Mouse (Mus musculus) midbrain, embryonic 11.5 days (tissue): ENCODE measurements around the gene Mast4. TPM values are rescaled to one million over a fixed set of nuclear protein-coding genes. Genes with fewer than 3 reads are reported as not detected.

Source experiments
- ATAC-seq: fragments of 200-750 bp; cut with Nextera tagmentation; 2 replicates; pipeline ENCODE4 v1.8.0; 2017; ENCODE audit warnings: moderate TSS enrichment, moderate library complexity; ENCODE audit not compliant: low FRiP score
- DNase-seq: peaks from one replicate; pipeline ENCODE4 v3.0.0; 2015; ENCODE audit warnings: low spot score; ENCODE audit errors: missing footprints
- H3K27ac ChIP-seq: fragments of 300-500 bp; sonication (generic); 2 replicates; pipeline ENCODE4 v1.5.1; 2014; ENCODE audit warnings: low read depth, low read length
- H3K27me3 ChIP-seq: fragments of 300-500 bp; sonication (generic); 2 replicates; pipeline ENCODE4 v1.6.1; 2014; ENCODE audit warnings: mild to moderate bottlenecking, low read length, moderate library complexity, mixed read lengths; ENCODE audit not compliant: control insufficient read depth, insufficient read depth
- H3K36me3 ChIP-seq: fragments of 300-500 bp; sonication (generic); 2 replicates; pipeline ENCODE4 v1.6.1; 2014; ENCODE audit warnings: mild to moderate bottlenecking, low read length, moderate library complexity, mixed read lengths; ENCODE audit not compliant: control insufficient read depth, insufficient read depth
- H3K4me1 ChIP-seq: fragments of 300-500 bp; sonication (generic); 2 replicates; pipeline ENCODE4 v1.6.1; 2014; ENCODE audit warnings: low read length; ENCODE audit not compliant: control insufficient read depth, insufficient read depth
- H3K4me2 ChIP-seq: fragments of 300-500 bp; sonication (generic); 2 replicates; pipeline ENCODE4 v1.6.1; 2014; ENCODE audit warnings: mild to moderate bottlenecking, moderate library complexity
- H3K4me3 ChIP-seq: fragments of 300-500 bp; sonication (generic); 2 replicates; pipeline ENCODE4 v1.5.1; 2014; ENCODE audit warnings: low read depth, low read length
- H3K9ac ChIP-seq: fragments of 300-500 bp; sonication (generic); 2 replicates; pipeline ENCODE4 v1.6.1; 2014; ENCODE audit warnings: low read length
- H3K9me3 ChIP-seq: fragments of 300-500 bp; sonication (generic); 2 replicates; pipeline ENCODE4 v1.6.1; 2016; ENCODE audit warnings: low read length; ENCODE audit not compliant: control insufficient read depth
- whole genome bisulfite sequencing: fragments of 180-500 bp; shearing (Covaris S2); extraction: QIAGEN DNeasy Blood & Tissue Kit; methylation state at CpG from one replicate; pipeline ENCODE4 v1.1.7; 2014; 5-methylcytosine and 5-hydroxymethylcytosine counted together
- polyA plus RNA-seq: library from polyadenylated mRNA; unstranded; fragments of >200 nt; fragmentation: Nextera tagmentation; extraction: Ambion mirVana; gene quantifications from 2 replicates; pipeline ENCODE4 v1.2.1, GENCODE M21; 2014

Mast4 gene
- polyA plus RNA-seq, 1 experiment from 2014 or later = 20.4 TPM

DNA sequence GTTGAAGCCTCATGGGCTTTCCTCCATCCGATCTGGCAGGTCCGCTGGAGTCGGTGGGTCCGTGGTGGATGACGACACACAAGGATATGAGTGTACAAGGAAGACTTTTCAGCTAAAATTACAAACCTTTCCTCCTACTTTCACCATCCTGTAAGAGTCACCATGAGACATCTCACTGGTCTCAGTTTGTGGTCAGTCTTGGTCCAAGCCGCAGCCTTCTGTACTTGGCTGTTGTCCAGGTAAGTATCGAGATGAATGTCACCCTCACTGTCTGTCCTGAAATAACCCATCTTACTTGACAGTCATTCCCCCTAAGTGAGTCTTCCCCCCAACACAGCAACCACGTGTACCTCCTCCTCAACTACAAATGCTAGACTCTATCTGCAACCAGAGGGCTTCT lies 94.6 kb downstream of the Mast4 start:
- H3K4me1 ChIP-seq = no peaks in the 10 kb centered on the region
- no peaks in the 10 kb centered on the region for H3K9me3 ChIP-seq
- no peak overlapping the region for H3K27ac ChIP-seq
- no peak for ATAC-seq
- H3K4me3 ChIP-seq = no peak overlapping the region
- no peak overlapping the region for H3K9ac ChIP-seq
- H3K4me2 ChIP-seq = no peak overlapping the region
- H3K36me3 ChIP-seq = no peaks in the 10 kb centered on the region
- no peak for DNase-seq
- no peaks in the 10 kb centered on the region for H3K27me3 ChIP-seq
- WGBS = 91% methylated on average over 8 of the region's 8 CpGs

DNA sequence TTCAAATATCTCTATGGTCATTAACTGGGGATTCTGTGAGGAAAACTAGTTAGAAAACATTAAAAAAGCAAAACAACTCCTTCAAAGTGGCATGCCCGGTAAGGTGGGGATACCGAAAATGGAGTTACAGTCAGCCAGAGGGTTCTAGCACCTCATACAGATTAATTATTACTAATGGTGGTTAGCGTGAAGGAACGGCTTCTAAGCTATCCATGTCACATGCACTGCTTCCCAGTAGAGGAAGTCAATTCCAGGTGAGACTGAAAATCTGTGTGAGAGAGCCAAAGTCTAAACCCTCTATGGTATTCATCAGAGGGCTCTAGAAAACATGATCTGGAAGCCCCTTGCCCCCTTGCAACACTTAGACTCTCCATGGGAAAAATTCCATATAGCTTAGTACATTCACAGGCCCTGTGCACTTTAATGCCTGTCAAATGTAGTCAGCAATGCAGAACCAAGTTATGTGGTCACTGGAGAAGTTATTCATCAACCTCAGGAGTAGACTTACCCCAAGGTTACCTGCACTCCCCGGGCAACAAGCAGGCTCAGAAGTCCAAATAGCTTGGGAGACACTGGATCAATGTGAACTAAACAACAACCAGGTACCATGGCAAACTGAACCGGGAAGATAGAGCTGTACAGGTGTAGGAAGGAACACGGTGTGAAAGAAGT lies 96.1 kb downstream of the Mast4 start:
- no peaks in the 10 kb centered on the region for H3K4me1 ChIP-seq
- H3K4me3 ChIP-seq = no peak overlapping the region
- WGBS = 95% methylated on average over 7 of the region's 7 CpGs
- H3K27me3 ChIP-seq = no peaks in the 10 kb centered on the region
- no peak overlapping the region for H3K9ac ChIP-seq
- ATAC-seq (no peak), DNase-seq (no peak)
- H3K4me2 ChIP-seq = no peak overlapping the region
- H3K36me3 ChIP-seq = no peaks in the 10 kb centered on the region
- H3K27ac ChIP-seq = no peak overlapping the region
- H3K9me3 ChIP-seq = no peaks in the 10 kb centered on the region

DNA sequence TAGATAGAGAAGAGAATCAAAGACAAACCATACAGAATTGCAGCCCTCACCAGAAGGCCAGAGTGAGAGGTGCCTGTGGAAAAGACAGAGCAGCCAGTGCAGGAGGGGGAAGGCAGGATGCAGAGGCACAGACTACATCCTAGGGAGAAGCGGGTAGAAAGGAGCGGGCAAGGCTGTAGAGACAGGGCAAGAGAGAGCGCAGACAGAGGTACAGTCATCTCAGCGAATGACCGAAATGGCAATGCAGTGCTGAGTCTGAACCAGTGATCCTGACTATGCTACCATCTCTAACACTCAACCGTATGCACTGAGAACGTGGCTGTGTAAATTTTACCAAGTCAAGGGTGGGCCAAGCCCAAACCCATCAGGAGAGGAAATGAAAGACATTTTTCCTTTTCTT lies 102.1 kb downstream of the Mast4 start:
- Histone ChIP-seq H3K4me2 (no peak overlapping the region), H3K27me3 (no peaks in the 10 kb centered on the region), H3K9me3 (no peaks in the 10 kb centered on the region), H3K9ac (no peak overlapping the region), H3K4me3 (no peak overlapping the region), H3K36me3 (no peaks in the 10 kb centered on the region), H3K27ac (no peak overlapping the region), H3K4me1 (no peaks in the 10 kb centered on the region)
- 94% methylated on average over 7 of the region's 7 CpGs for WGBS
- no peak for DNase-seq
- ATAC-seq = no peak

- Histone ChIP-seq H3K36me3 (no peaks in the 10 kb centered on the region), H3K4me1 (peaks cover 6% of the 10 kb centered on the region), H3K9ac (no peak overlapping the region), H3K4me2 (no peak overlapping the region), H3K27me3 (no peaks in the 10 kb centered on the region), H3K9me3 (no peaks in the 10 kb centered on the region), H3K4me3 (no peak overlapping the region), H3K27ac (no peak overlapping the region)
- no peak for DNase-seq
- no peak for ATAC-seq
- WGBS = 87% methylated on average over 4 of the region's 4 CpGs
These were observed 105.2 kb downstream of the Mast4 start for GRCm38 (mm10) chr13:103229069-103229468.

GRCm38 (mm10) chr13:103225895-103226815 lies 108.1 kb downstream of the Mast4 start:
- 59% methylated on average over 17 of the region's 17 CpGs for WGBS
- Histone ChIP-seq H3K36me3 (no peaks in the 10 kb centered on the region), H3K27me3 (no peaks in the 10 kb centered on the region), H3K4me3 (no peak overlapping the region), H3K9ac (no peak overlapping the region), H3K4me2 (no peak overlapping the region), H3K27ac (no peak overlapping the region), H3K4me1 (peaks cover 6% of the 10 kb centered on the region), H3K9me3 (no peaks in the 10 kb centered on the region)
- ATAC-seq = peak; percentile 65; the same call in 1 of the 2 replicates
- no peak for DNase-seq

DNA sequence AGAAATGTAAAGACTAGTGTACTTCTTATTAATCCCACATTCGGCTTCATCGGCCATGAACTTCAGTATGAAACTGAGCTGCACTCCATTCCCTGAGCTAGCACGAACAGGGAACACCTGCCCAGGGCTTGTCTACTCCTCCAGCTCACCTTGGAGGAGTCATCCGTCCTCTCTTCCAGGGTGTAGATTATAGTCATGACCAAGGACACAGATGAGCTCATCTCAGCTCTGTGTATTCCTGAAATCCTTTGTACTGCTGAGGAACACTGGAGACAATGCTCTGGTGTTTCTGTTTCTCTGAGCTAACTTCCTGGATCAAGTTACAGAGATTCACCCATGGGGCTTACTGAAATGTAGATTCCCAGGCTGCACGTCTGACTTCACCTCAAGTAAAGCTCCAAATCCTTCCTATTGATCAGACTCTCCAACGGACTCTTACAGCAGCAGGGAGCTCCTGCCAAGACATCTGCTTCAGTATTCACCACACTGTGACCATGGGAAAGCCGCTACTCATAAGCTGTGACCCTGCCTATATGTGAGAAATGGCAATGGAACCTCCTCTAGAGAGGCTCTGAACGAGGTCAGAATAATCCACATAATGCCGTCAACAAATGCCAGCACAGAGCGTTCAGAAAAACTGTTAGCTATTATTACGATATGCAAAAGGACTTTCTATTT lies 108.9 kb downstream of the Mast4 start:
- Histone ChIP-seq H3K36me3 (no peaks in the 10 kb centered on the region), H3K4me1 (peaks cover 10% of the 10 kb centered on the region), H3K9me3 (no peaks in the 10 kb centered on the region), H3K4me2 (no peak overlapping the region), H3K4me3 (no peak overlapping the region), H3K9ac (no peak overlapping the region), H3K27me3 (no peaks in the 10 kb centered on the region), H3K27ac (no peak overlapping the region)
- ATAC-seq (no peak), DNase-seq (no peak)
- 33% methylated on average over 11 of the region's 11 CpGs for WGBS

GRCm38 (mm10) chr13:103220479-103221064 lies 113.7 kb downstream of the Mast4 start:
- ATAC-seq (no peak), DNase-seq (no peak)
- peaks cover 10% of the 10 kb centered on the region for H3K4me1 ChIP-seq
- H3K36me3 ChIP-seq = no peaks in the 10 kb centered on the region
- no peak overlapping the region for H3K4me2 ChIP-seq
- WGBS = 24% methylated on average over 11 of the region's 11 CpGs
- H3K9ac ChIP-seq = no peak overlapping the region
- H3K9me3 ChIP-seq = no peaks in the 10 kb centered on the region
- no peak overlapping the region for H3K4me3 ChIP-seq
- H3K27me3 ChIP-seq = no peaks in the 10 kb centered on the region
- H3K27ac ChIP-seq = no peak overlapping the region

- no peak overlapping the region for H3K4me3 ChIP-seq
These were observed 114.3 kb downstream of the Mast4 start for GRCm38 (mm10) chr13:103219999-103220398.

More at GRCm38 (mm10) chr13:103219999-103220398, 114.3 kb downstream of the Mast4 start:
- Histone ChIP-seq H3K9ac (no peak overlapping the region), H3K36me3 (no peaks in the 10 kb centered on the region), H3K27me3 (no peaks in the 10 kb centered on the region), H3K4me2 (no peak overlapping the region), H3K9me3 (no peaks in the 10 kb centered on the region), H3K4me1 (peaks cover 6% of the 10 kb centered on the region), H3K27ac (no peak overlapping the region)
- ATAC-seq (no peak), DNase-seq (no peak)
- 48% methylated on average over 2 of the region's 2 CpGs for WGBS
